ENCODE assay signal across 16 mouse cellular contexts in genomic region chr10:82959316-82959715, GRCm38 (mm10). TPM values are rescaled to one million over a fixed set of nuclear protein-coding genes. Genes with fewer than 3 reads are reported as not detected.
DNase-seq lines count a peak whose midpoint lies in the region.
"Had no signal": no experiment of that assay in that cellular context is flagged by ENCODE, and none has a peak within 500 bp of the region (broad histone marks: within the 10 kb centered on the region; RNA-seq: fewer than 3 reads in every experiment).

No protein-coding gene starts in this region.

- DNase-seq in adrenal gland, adult (ENCODE audit: inconsistent age in 2 of 2, low spot score in 1 of 2), result peak; percentile 44 to 84
- no peak for DNase-seq in adrenal gland, adult 18-20 months (ENCODE audit: low spot score in 2 of 2)
- peak; percentile 57 for DNase-seq in ovary, adult 18-20 months (ENCODE audit: low spot score)
- no peak for DNase-seq in ovary, postnatal 36 days (ENCODE audit: low spot score)
- DNase-seq in adrenal gland, postnatal 36 days, result peak; percentile 45 to 57
- peak; percentile 17 for DNase-seq in fibroblast of lung, adult 2 months (ENCODE audit: low read depth)
- DNase-seq in cerebellum, postnatal 14 days, result no peak
- DNase-seq in spleen, postnatal 14 days (ENCODE audit: low spot score in 2 of 2), result no peak
- DNase-seq: cerebellum, adult 11-12 months; cerebellum, adult 8-10 months; cerebellum, postnatal 10 days; gastrocnemius, postnatal 25 days; heart, adult 18-20 months; heart, postnatal 10 days; heart, postnatal 36 days; kidney, adult 2 months had no signal

RNA-seq across cellular contexts. Expression of gene Chst11, which starts 26.0 kb away (rescaled TPM):
- 10 to 100 TPM; 49.8 to 68.7 TPM for total RNA-seq in adrenal gland, adult 18-20 months (2021)
- total RNA-seq in adrenal gland, postnatal 36 days (2021), result 10 to 100 TPM; 40.8 to 75.4 TPM

Comparison
In these comparisons a context has a peak if more than half of its experiments do, and no peak if none do; other contexts are left out.
1. DNase-seq: peak in adrenal gland, adult (2 of 2), ovary, adult 18-20 months (single experiment), adrenal gland, postnatal 36 days (2 of 2) and fibroblast of lung, adult 2 months (single experiment); none in adrenal gland, adult 18-20 months (0 of 2), ovary, postnatal 36 days (single experiment), cerebellum, postnatal 14 days (0 of 2) and spleen, postnatal 14 days (0 of 2).